Mouse (Mus musculus) thymus, postnatal 0 days (tissue): Measurements from ENCODE around the gene Thap11. TPM values are rescaled to one million over a fixed set of nuclear protein-coding genes. Genes with fewer than 3 reads are reported as not detected.

Experiments used
- DNase-seq: peaks from one replicate; pipeline ENCODE4 v3.0.0-alpha.2; 2015; ENCODE audit warnings: low spot score
- polyA plus RNA-seq: library from polyadenylated mRNA; unstranded; fragments of >200 nt; fragmentation: Nextera tagmentation; extraction: Ambion mirVana; gene quantifications from 2 replicates; pipeline ENCODE4 v1.2.1, GENCODE M21; 2015

Thap11 gene
- polyA plus RNA-seq, 1 experiment from 2014 or later = 55.4 TPM

DNA sequence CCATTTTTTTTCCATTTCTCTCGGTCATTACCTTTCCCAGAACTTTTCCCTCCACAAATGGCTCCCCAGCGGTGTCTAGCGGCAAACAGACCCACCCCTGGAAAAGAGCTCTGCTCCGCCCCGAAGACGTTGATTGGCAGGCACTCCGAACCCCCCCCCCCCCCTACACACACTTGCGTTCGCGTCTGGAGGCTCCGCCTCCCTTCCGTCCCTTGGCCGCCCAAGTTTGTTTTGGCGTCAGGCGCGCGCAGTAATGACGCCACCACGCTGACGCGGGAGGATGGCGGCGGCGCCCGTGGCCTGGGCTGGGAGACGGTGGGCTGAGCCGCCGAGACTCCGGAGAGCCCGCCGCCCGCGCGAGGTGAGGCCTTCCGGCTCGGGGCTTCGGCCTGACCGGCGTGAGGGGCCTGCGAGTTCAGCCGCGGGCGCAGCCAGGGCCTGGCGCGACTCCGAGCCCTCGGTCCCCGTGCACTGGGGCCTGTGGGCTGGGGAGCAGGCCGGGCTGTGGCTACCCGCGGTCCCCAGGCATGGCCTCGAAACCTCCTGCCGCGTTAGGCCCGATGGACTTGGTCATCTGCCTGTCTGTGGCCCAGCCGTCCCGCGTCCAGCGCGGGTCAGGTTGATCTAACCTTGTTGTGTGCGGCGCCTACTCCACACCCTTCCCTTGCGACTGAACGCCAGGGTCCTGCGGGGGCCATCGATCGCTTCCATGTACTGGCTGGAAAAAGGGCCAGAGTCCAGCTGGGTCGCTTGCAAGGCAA lies 45.4 kb downstream of the Thap11 start, which contains the start of gene Pskh1:
TSS of gene Pskh1 (plus strand) at position 262 of the 761 bp plus-strand sequence.
- peak; percentile 95 for DNase-seq

DNA sequence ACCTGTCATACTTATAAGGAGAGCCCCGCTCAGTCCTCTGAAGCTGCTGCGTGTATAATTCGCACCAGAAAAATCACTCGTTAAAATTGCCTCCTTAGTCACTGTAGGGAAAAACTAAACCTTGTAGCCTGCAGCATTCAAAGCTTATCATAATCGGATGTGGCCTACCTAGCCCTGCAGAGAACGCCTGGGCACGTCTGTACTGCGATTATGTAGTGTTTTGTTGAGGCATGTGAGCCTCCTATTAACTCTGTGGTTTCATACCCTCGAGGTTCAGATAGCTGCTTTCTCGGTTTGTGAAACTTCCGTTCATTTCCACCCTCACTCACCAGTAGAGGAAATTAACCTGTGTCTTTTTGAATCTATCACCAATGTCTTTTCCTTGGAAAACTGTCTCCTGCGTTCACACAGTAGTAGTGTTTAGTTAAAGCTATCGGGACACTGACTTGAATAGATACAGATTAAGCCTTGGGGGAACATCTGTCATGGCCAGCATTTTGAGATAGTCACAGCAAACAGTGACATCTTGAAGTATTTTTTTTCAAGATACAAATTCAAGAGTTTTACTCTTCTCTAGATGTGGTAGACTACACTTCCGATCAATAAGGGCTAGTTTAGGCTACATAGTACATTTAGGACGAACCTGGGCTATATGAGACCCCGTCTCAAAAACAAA lies 46.1 kb downstream of the Thap11 start:
- DNase-seq = peak; percentile 33

Other genes with a start within 250 kb of the Thap11 start
- 28.5 and 30.8 TPM in 2 replicates for gene Ripor1, start 249.9 kb upstream of the Thap11 start, polyA plus RNA-seq
- 213 and 255 TPM in 2 replicates for gene Ctcf, start 218.6 kb upstream of the Thap11 start, polyA plus RNA-seq
- 1.2 TPM in 2 replicates for gene Agrp, start 217.7 kb upstream of the Thap11 start, polyA plus RNA-seq
- gene Carmil2, start 168.9 kb upstream of the Thap11 start, polyA plus RNA-seq = 53.7 and 63.6 TPM in 2 replicates
- 66.7 and 72.9 TPM in 2 replicates for gene Acd, start 154.0 kb upstream of the Thap11 start, polyA plus RNA-seq
- gene Pard6a, start 154.0 kb upstream of the Thap11 start, polyA plus RNA-seq = 20.5 and 22.4 TPM in 2 replicates
- 0.12 TPM in 1 of 2 replicates, not detected in the other for gene 4933405L10Rik, start 147.5 kb upstream of the Thap11 start, polyA plus RNA-seq
- 28.7 and 29.4 TPM in 2 replicates for gene Enkd1, start 146.9 kb upstream of the Thap11 start, polyA plus RNA-seq
- 9.0 and 11.3 TPM in 2 replicates for gene Gfod2, start 96.5 kb upstream of the Thap11 start, polyA plus RNA-seq
- 8.4 and 9.9 TPM in 2 replicates for gene Ranbp10, start 27.8 kb upstream of the Thap11 start, polyA plus RNA-seq
- 0.10 and 0.18 TPM in 2 replicates for gene Tsnaxip1, start 27.4 kb upstream of the Thap11 start, polyA plus RNA-seq
- 25.1 and 28.2 TPM in 2 replicates for gene Cenpt, start 1.9 kb upstream of the Thap11 start, polyA plus RNA-seq
- gene Nutf2, start 5.4 kb downstream of the Thap11 start, polyA plus RNA-seq = 169 and 192 TPM in 2 replicates
- gene Edc4, start 25.7 kb downstream of the Thap11 start, polyA plus RNA-seq = 35.6 and 39.0 TPM in 2 replicates
- gene Nrn1l, start 38.4 kb downstream of the Thap11 start, polyA plus RNA-seq = 0.56 and 0.68 TPM in 2 replicates
- gene Pskh1, start 45.3 kb downstream of the Thap11 start, polyA plus RNA-seq = 18.4 and 21.6 TPM in 2 replicates
- 0.99 TPM in 2 replicates for gene Ctrl, start 78.7 kb downstream of the Thap11 start, polyA plus RNA-seq
- 385 and 398 TPM in 2 replicates for gene Psmb10, start 83.3 kb downstream of the Thap11 start, polyA plus RNA-seq
- 0.40 and 0.62 TPM in 2 replicates for gene Lcat, start 88.2 kb downstream of the Thap11 start, polyA plus RNA-seq
- gene Slc12a4, start 111.0 kb downstream of the Thap11 start, polyA plus RNA-seq = 17.5 and 18.6 TPM in 2 replicates
- gene Dpep3, start 124.3 kb downstream of the Thap11 start, polyA plus RNA-seq = not detected in 2 replicates
- 25.6 TPM in 2 replicates for gene Dus2, start 136.2 kb downstream of the Thap11 start, polyA plus RNA-seq
- 0.20 TPM in 1 of 2 replicates, not detected in the other for gene Dpep2nb, start 150.8 kb downstream of the Thap11 start, polyA plus RNA-seq
- 21.3 and 21.7 TPM in 2 replicates for gene Ddx28, start 156.8 kb downstream of the Thap11 start, polyA plus RNA-seq
- gene Nfatc3, start 203.7 kb downstream of the Thap11 start, polyA plus RNA-seq = 19.7 and 26.6 TPM in 2 replicates